Mouse (Mus musculus) liver, embryonic 14.5 days (tissue): ENCODE data around the gene 9530068E07Rik. TPM values are rescaled to one million over a fixed set of nuclear protein-coding genes. Genes with fewer than 3 reads are reported as not detected.

ENCODE experiments used
- ATAC-seq: fragments of 200-750 bp; cut with Nextera tagmentation; 2 replicates; pipeline ENCODE4 v1.8.0; 2017; ENCODE audit warnings: moderate number of reproducible peaks, mild to moderate bottlenecking, moderate library complexity; ENCODE audit not compliant: insufficient read depth
- DNase-seq, 3 experiments: peaks; one replicate each; pipeline ENCODE4 v3.0.0-alpha.2; 2012 to 2013; ENCODE audit warnings: low read depth in 3 of 3, low spot score in 3 of 3
- H3K27ac ChIP-seq: fragments of 300-500 bp; sonication (generic); 2 replicates; pipeline ENCODE4 v1.5.1; 2014; ENCODE audit warnings: moderate library complexity, mild to moderate bottlenecking, control low read depth, inconsistent platforms
- H3K27me3 ChIP-seq: fragments of 300-500 bp; sonication (generic); 2 replicates; pipeline ENCODE4 v1.6.1; 2014; ENCODE audit warnings: mild to moderate bottlenecking, low read length, moderate library complexity; ENCODE audit not compliant: control insufficient read depth, insufficient read depth
- H3K36me3 ChIP-seq: fragments of 300-500 bp; sonication (generic); replicated peaks from 2 replicates; pipeline ENCODE4 v1.6.1; 2014; ENCODE audit warnings: low read depth; ENCODE audit not compliant: control insufficient read depth, insufficient read depth
- H3K4me1 ChIP-seq, 2 experiments: fragments of 200-500 bp in 1 of 2; fragments of 300-500 bp in 1 of 2; sonication (generic) in 1 of 2; replicated peaks; 2 replicates each; pipeline ENCODE4 v1.6.1; 2012 to 2014; ENCODE audit warnings: antibody characterized with exemption in 1 of 2, inconsistent platforms in 1 of 2, low read length in 1 of 2; ENCODE audit not compliant: control insufficient read depth in 2 of 2, insufficient read depth in 2 of 2
- H3K4me2 ChIP-seq: fragments of 300-500 bp; sonication (generic); 2 replicates; pipeline ENCODE4 v1.6.1; 2014; ENCODE audit warnings: low read depth, mild to moderate bottlenecking, control low read depth, moderate library complexity
- H3K4me3 ChIP-seq, 2 experiments: fragments of 200-500 bp in 1 of 2; fragments of 300-500 bp in 1 of 2; sonication (generic) in 1 of 2; 2 replicates each; pipeline ENCODE4 v1.5.1; 2012 to 2014; ENCODE audit warnings: low read depth in 2 of 2, low read length in 2 of 2, mild to moderate bottlenecking in 2 of 2, control low read depth in 1 of 2, inconsistent platforms in 1 of 2, moderate library complexity in 1 of 2; ENCODE audit not compliant: insufficient read depth in 1 of 2
- H3K9ac ChIP-seq: fragments of 300-500 bp; sonication (generic); replicated peaks from 2 replicates; pipeline ENCODE4 v1.6.1; 2014; ENCODE audit warnings: mild to moderate bottlenecking, control low read depth, moderate library complexity
- H3K9me3 ChIP-seq: fragments of 300-500 bp; sonication (generic); 2 replicates; pipeline ENCODE4 v1.6.1; 2016; ENCODE audit warnings: low read length, mixed read lengths; ENCODE audit not compliant: control insufficient read depth
- CTCF ChIP-seq: IDR thresholded peaks from 2 replicates; pipeline ENCODE4 v1.5.1; 2016; ENCODE audit warnings: antibody characterized with exemption, low read depth, control low read depth
- EP300 ChIP-seq: IDR thresholded peaks from 2 replicates; pipeline ENCODE4 v1.6.1; 2016; ENCODE audit warnings: antibody characterized with exemption, low read depth
- WGBS: fragments of 180-500 bp; shearing (Covaris S2); extraction: QIAGEN DNeasy Blood & Tissue Kit; methylation state at CpG from one replicate; pipeline ENCODE4 v1.1.7; 2014; ENCODE audit not compliant: insufficient replicate concordance; 5-methylcytosine and 5-hydroxymethylcytosine counted together
- polyA plus RNA-seq, 2 experiments: library from polyadenylated mRNA; depleted of rRNA in 1 of 2; stranded (reverse) in 1 of 2; unstranded in 1 of 2; fragments of >200 nt; fragmentation: Nextera tagmentation in 1 of 2; extraction: Ambion mirVana in 1 of 2; gene quantifications; 2 replicates each; pipeline versions ENCODE4 v1.2.1 to v1.2.3; 2012 to 2014

9530068E07Rik gene
- polyA plus RNA-seq, 2 experiments = 31.3 to 44.7 TPM

DNA sequence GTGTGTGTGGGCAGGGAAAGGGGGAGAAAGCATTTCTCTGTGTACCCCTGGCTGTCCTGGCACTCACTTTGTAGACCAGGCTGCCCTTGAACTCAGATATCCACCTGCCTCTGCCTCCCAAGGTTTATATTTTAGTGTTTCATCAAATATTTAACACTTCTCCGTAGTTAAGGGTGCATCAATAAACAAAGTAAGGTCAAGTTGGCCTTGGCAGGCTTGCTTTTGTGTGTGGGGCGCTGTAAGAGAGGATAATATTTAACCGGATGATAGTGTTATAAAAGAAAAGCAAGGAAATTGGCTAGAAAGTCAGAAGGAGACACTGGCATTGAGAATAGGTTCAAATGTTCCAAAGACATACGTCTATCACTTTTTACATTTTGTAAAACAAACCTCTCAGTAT is 1.7 kb upstream of the 9530068E07Rik start:
- 65% methylated on average over 4 of the region's 4 CpGs for whole genome bisulfite sequencing
- no peaks in the 10 kb centered on the region for H3K27me3 ChIP-seq
- TF ChIP-seq EP300 (no peak), CTCF (no peak)

DNA sequence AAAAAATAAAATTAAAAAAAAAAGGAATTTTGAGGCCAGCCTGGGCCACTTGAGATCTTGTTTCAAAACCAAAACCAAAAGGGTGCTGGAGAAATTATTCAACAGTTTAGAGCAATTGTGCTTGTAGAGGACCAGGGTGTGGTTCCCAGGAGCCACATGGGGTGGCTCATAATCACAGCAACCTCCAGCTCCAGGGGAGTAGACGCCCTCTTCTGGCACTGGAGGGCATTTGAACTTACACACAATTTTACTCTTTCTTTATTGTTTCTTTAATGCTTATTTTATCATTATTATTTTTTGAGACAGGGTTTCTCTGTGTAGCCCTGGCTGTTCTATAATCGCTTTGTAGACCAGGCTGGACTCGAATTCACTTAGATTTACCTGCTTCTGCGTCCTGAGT is 885 bp upstream of the 9530068E07Rik start:
- no peak overlapping the region; a peak in 1 of 4 replicates for H3K4me3 ChIP-seq
- H3K4me2 ChIP-seq = peak overlapping the region; percentile 61; the same call in 1 of the 2 replicates
- peaks cover 5 to 13% of the 10 kb centered on the region in 2 experiments for H3K4me1 ChIP-seq
- H3K36me3 ChIP-seq = no peaks in the 10 kb centered on the region
- ATAC-seq (no peak), DNase-seq (peak in 1 of 3 experiments; percentile 29)
- TF ChIP-seq EP300 (no peak), CTCF (peak; percentile 40)
- no peaks in the 10 kb centered on the region for H3K9me3 ChIP-seq
- 25% methylated on average over 4 of the region's 4 CpGs for WGBS
- no peak overlapping the region for H3K9ac ChIP-seq
- H3K27me3 ChIP-seq = no peaks in the 10 kb centered on the region
- no peak overlapping the region; the same call in 1 of the 2 replicates for H3K27ac ChIP-seq

More for the DNA sequence above, 1.7 kb upstream of the 9530068E07Rik start:
- Histone ChIP-seq H3K9me3 (no peaks in the 10 kb centered on the region), H3K4me3 (no peak overlapping the region), H3K9ac (no peak overlapping the region), H3K4me2 (no peak overlapping the region), H3K27ac (no peak overlapping the region), H3K4me1 (peaks cover 5 to 10% of the 10 kb centered on the region in 2 experiments), H3K36me3 (no peaks in the 10 kb centered on the region)
- ATAC-seq = no peak
- DNase-seq = no peak

DNA sequence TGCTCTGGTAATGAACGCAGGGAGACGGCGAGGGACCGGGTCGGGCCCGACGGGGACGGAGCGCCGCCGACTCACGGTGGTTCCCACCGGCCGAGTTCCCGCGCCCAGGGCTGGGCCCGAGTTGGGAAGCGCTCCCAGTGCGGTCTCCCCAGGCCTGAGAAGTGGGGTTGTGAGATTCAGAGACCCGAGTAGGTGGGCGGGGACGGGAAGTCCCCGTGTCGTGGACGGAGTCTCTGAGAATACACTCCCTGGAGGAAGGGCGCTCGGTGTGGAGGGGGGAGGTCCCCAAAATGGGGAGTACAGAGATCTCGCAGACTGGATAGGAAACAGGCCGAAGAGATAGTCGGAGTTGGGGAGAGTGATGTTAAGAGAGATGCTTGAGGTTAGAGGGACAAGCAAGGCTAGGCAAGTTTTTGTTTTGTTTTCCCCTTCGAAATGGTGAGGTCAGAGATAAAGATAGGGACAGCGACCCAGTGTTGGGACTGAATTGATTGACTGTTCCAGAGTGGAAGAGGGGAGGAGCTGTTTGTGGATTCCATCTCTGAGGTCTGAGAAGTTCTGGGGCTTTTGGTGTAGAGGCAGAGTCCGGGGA is 465 bp downstream of the 9530068E07Rik start:
- peak overlapping the region; percentile 56 for H3K27ac ChIP-seq
- H3K4me3 ChIP-seq = peak overlapping the region; percentile 88 to 99
- H3K9me3 ChIP-seq = no peaks in the 10 kb centered on the region
- DNase-seq = peak in 2 of 3 experiments; percentile 27 to 46
- ATAC-seq = peak; percentile 78
- peak overlapping the region; percentile 98 for H3K9ac ChIP-seq
- TF ChIP-seq CTCF (no peak), EP300 (no peak)
- peaks cover 5 to 13% of the 10 kb centered on the region in 2 experiments for H3K4me1 ChIP-seq
- WGBS = under 1% methylated on average over 33 of the region's 33 CpGs
- no peaks in the 10 kb centered on the region for H3K36me3 ChIP-seq
- H3K4me2 ChIP-seq = peak overlapping the region; percentile 61
- H3K27me3 ChIP-seq = no peaks in the 10 kb centered on the region

DNA sequence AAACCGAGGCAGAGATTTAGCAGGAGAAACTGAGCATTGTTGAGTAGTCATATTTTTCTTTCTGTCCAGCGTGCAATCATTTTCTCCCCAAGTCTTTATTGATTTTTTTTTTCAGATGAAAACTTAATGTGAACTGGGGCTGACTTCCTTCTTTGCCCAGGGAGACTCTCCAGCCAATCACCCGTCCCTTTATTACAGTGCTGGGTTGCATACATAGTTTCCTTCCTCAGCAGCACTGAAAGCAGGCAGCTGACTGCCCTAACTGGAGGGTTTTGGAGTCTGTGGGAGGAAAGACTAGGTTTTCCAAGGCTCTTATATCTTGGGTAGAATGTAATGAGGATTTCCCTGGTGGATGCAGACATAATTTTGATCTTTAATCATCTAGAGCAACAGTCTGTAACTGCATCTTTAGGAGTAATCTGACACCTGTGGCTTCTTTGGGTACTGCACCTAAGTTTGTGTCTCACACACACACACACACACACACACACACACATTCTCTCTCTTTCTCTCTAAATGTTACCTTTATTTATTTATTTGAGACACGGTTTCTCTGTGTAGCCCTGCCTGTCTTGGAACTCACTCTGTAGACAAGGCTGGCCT is 1.3 kb downstream of the 9530068E07Rik start:
- DNase-seq = no peak
- Histone ChIP-seq H3K27ac (no peak overlapping the region), H3K36me3 (no peaks in the 10 kb centered on the region), H3K9ac (no peak overlapping the region), H3K27me3 (no peaks in the 10 kb centered on the region), H3K4me2 (peak overlapping the region; percentile 61), H3K9me3 (no peaks in the 10 kb centered on the region), H3K4me3 (peak overlapping the region; percentile 88 to 99), H3K4me1 (peaks cover 5 to 17% of the 10 kb centered on the region in 2 experiments)
- 71% methylated on average over 4 of the region's 4 CpGs for WGBS
- no peak for ATAC-seq
- TF ChIP-seq CTCF (peak; percentile 29; the same call in 1 of the 2 replicates), EP300 (no peak)

DNA sequence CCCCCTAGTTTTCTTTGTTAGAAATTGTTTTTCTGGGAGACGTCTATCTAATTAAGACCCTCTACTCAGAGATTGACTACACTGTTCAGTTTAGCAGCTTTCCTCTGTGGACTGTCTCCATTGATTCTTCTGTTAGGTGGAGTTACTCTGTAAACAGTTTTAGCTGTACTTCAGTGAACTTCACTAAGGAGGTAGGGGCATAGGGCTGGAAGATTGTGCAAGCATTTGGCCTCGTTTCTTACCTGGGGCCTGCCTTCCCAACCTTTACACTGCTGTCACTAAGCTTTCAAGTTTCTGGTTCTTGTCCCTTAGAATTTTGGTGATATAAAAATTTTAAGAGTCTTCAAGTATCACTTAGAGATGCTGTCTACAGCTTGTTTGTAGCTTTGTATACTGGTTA is 5.2 kb downstream of the 9530068E07Rik start:
- TF ChIP-seq CTCF = no peak
- TF ChIP-seq EP300 = no peak
- 54% methylated on average over 2 of the region's 2 CpGs for WGBS
- Histone ChIP-seq H3K4me2 (no peak overlapping the region), H3K9ac (no peak overlapping the region), H3K4me3 (no peak overlapping the region), H3K9me3 (no peaks in the 10 kb centered on the region), H3K27ac (no peak overlapping the region), H3K4me1 (peaks cover 0 to 11% of the 10 kb centered on the region in 2 experiments; a peak in 1 of 4 replicates), H3K36me3 (peaks cover 9% of the 10 kb centered on the region), H3K27me3 (no peaks in the 10 kb centered on the region)
- ATAC-seq = no peak
- DNase-seq = no peak
